Mouse (Mus musculus) heart, adult 2 months (tissue): ENCODE results near the gene Pah. TPM values are rescaled to one million over a fixed set of nuclear protein-coding genes. Genes with fewer than 3 reads are reported as not detected.

Experiments
- DNase-seq, 2 experiments: peaks; one replicate each; pipeline ENCODE4 v3.0.0; 2021
- H3K27ac ChIP-seq: fragments of 200-600 bp; 2 replicates; pipeline ENCODE4 v1.8.1; 2022
- H3K27me3 ChIP-seq: fragments of 200-500 bp; 2 replicates; pipeline ENCODE4 v1.6.1; 2012; ENCODE audit warnings: mild to moderate bottlenecking, low read length, inconsistent platforms, mixed read lengths; ENCODE audit not compliant: control insufficient read depth, insufficient read depth
- H3K36me3 ChIP-seq: fragments of 200-500 bp; 2 replicates; pipeline ENCODE4 v1.6.1; 2012; ENCODE audit warnings: low read length, inconsistent platforms; ENCODE audit not compliant: control insufficient read depth, insufficient read depth
- H3K4me1 ChIP-seq: fragments of 200-500 bp; 2 replicates; pipeline ENCODE4 v1.6.1; 2011; ENCODE audit warnings: low read length; ENCODE audit not compliant: control insufficient read depth, insufficient read depth
- H3K4me3 ChIP-seq: fragments of 200-600 bp; 2 replicates; pipeline ENCODE4 v1.8.1; 2022
- H3K79me2 ChIP-seq: fragments of 200-500 bp; replicated peaks from 2 replicates; pipeline ENCODE4 v1.6.1; 2012; ENCODE audit warnings: mild to moderate bottlenecking, inconsistent platforms, low read length, moderate library complexity, mixed read lengths; ENCODE audit not compliant: control insufficient read depth, insufficient read depth
- H3K9ac ChIP-seq: fragments of 200-500 bp; 2 replicates; pipeline ENCODE4 v1.6.1; 2012; ENCODE audit warnings: low read depth, mild to moderate bottlenecking, control low read depth, inconsistent platforms, low read length, mixed read lengths
- CTCF ChIP-seq: fragments of 200-600 bp; IDR thresholded peaks from 2 replicates; pipeline ENCODE4 v1.8.1; 2022; ENCODE audit warnings: antibody characterized with exemption, mild to moderate bottlenecking, moderate library complexity
- EP300 ChIP-seq: fragments of 200-500 bp; IDR thresholded peaks from 2 replicates; pipeline ENCODE4 v1.6.1; 2011; ENCODE audit warnings: low read depth, low read length, control low read depth; ENCODE audit not compliant: insufficient read depth
- POLR2A ChIP-seq: fragments of 200-500 bp; IDR thresholded peaks from 2 replicates; pipeline ENCODE4 v1.6.1; 2011; ENCODE audit warnings: mild to moderate bottlenecking, low read depth, low read length, control low read depth; ENCODE audit not compliant: insufficient read depth
- whole genome bisulfite sequencing: fragments of 180-500 bp; shearing (Covaris S2); methylation state at CpG from one replicate; pipeline ENCODE4 v1.1.7; 2018; 5-methylcytosine and 5-hydroxymethylcytosine counted together
- intact Hi-C: fragments of 180-260 bp; cut with DNase I; formaldehyde crosslinking; loops from one replicate; pipeline ENCODE4 v1.15.1; 2025
- polyA plus RNA-seq: library from polyadenylated mRNA; depleted of rRNA; stranded (reverse); fragments of >200 nt; gene quantifications from 2 replicates; pipeline ENCODE4 v1.2.3, GENCODE M21; 2012
- total RNA-seq, 2 experiments: library from RNA; stranded (reverse); gene quantifications; 2 replicates each; pipeline ENCODE4 v1.2.3; 2021

Pah gene
- total and polyA plus RNA-seq, 3 experiments = 0.14 to 12.0 (median 11.2) TPM

DNA sequence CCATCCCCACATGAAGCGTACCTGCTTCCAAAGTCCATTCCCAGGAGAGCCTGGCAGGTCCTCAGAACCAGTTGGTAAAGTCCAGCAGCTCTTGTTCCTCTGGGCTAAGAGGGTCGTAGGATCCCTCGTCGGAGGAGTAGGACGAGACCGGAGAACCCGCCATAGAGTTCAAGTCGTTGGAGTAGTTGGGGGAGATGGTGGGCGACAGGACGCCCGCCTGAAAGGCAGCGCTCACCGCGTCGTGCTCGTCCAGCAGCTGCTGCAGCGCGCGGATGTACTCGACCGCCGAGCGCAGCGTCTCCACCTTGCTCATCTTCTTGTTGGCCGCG lies 29.3 kb upstream of the Pah start:
- Histone ChIP-seq H3K36me3 (no peaks in the 10 kb centered on the region), H3K27me3 (peaks cover 10% of the 10 kb centered on the region; the same call in 1 of the 2 replicates), H3K79me2 (no peaks in the 10 kb centered on the region), H3K4me1 (no peaks in the 10 kb centered on the region), H3K4me3 (peak overlapping the region; percentile 3; the same call in 1 of the 2 replicates), H3K27ac (no peak overlapping the region), H3K9ac (no peak overlapping the region)
- TF ChIP-seq EP300 = no peak
- no peak for TF ChIP-seq POLR2A
- TF ChIP-seq CTCF = no peak
- DNase-seq = no peak
- under 1% methylated on average over 26 of the region's 26 CpGs for WGBS
- intact Hi-C loops = no loop called here

DNA sequence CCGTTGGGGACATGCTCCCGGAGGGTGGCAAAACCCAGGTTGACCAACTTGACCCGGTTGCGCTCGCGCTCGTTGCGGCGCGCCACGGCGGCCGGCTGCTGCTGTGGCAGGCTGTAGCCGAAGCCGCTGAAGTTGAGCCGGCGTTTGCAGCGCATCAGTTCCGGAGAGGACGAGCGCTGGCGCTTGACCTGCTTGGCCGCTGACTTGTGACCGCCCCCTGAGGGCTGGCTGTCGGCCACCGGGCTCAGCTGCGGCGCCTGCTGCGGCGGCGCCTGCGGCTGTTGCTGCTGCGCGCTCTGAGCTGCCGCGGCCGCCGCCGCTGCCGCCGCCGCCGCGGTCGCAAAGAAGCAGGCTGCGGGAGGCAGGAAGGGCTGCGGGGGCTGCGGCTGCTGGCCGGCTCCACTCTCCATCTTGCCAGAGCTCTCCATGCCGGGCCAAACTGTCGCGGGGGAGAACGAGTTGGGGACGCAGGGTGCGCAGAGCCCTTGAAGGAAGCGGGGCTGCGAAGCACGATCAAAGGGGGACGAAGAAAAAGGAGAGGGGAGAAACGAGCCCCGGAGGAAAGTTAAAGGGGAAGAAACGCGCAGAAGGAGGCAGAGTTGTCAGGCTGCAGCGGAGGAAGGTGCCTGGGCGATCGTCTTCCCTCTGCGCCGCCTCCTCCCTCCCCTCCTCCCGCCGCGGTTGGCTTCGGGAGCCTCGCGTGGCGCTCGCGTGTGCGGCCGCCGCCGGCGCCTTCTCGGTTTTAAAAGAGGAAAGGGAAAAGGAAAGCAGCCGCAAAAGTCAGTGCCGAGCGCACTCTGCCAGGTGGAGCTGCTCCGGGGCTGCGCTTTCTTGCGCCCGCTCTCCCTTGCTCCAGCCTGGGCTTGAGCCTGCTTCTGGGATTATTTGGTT lies 28.7 kb upstream of the Pah start:
- H3K9ac ChIP-seq = peak overlapping the region; percentile 47; the same call in 1 of the 2 replicates
- intact Hi-C loops = no loop called here
- WGBS = under 1% methylated on average over 81 of the region's 90 CpGs
- no peak for TF ChIP-seq EP300
- TF ChIP-seq CTCF = no peak
- TF ChIP-seq POLR2A = no peak
- peak; percentile 62 to 67 for DNase-seq
- no peaks in the 10 kb centered on the region for H3K79me2 ChIP-seq
- peaks cover 11% of the 10 kb centered on the region for H3K27me3 ChIP-seq
- H3K36me3 ChIP-seq = no peaks in the 10 kb centered on the region
- no peak overlapping the region for H3K27ac ChIP-seq
- H3K4me3 ChIP-seq = peak overlapping the region; percentile 41
- no peaks in the 10 kb centered on the region for H3K4me1 ChIP-seq

DNA sequence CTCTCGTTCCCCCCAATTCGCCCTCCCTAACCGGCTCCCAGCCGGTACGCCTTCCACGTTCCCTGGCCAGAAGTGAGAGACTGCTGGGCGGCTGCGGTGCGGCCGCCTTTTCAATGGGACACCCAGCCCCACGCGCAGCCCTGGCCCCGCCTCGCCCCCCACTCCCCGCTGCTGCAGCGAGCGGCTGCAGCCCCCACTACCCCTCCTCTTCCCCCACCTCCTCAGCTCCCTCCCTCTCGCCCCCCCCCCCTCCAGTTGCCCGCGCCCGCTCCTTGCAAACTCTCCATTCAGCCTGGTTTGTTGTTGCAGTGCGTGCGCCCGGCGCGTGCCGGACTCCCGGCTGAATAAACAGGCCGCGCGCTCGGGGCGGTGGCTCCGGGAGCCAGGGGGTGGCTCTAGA lies 28.0 kb upstream of the Pah start, which contains the start of gene Ascl1:
Ascl1 (minus strand) TSS at position 85 of the 400 bp plus-strand sequence.
- peak within 1 kb of the TSS; percentile 41 for H3K4me3 ChIP-seq
- TF ChIP-seq EP300 = no peak
- TF ChIP-seq CTCF = no peak
- TF ChIP-seq POLR2A = no peak
- DNase-seq = no peak
- H3K9ac ChIP-seq = peak within 1 kb of the TSS; percentile 47; the same call in 1 of the 2 replicates
- intact Hi-C loops = no loop called here
- no peaks in the 10 kb centered on the region for H3K36me3 ChIP-seq
- no peaks in the 10 kb centered on the region for H3K4me1 ChIP-seq
- no peak within 1 kb of the TSS for H3K27ac ChIP-seq
- peaks cover 12% of the 10 kb centered on the region for H3K27me3 ChIP-seq
- no peaks in the 10 kb centered on the region for H3K79me2 ChIP-seq
- 2% methylated on average over 32 of the region's 34 CpGs for WGBS

DNA sequence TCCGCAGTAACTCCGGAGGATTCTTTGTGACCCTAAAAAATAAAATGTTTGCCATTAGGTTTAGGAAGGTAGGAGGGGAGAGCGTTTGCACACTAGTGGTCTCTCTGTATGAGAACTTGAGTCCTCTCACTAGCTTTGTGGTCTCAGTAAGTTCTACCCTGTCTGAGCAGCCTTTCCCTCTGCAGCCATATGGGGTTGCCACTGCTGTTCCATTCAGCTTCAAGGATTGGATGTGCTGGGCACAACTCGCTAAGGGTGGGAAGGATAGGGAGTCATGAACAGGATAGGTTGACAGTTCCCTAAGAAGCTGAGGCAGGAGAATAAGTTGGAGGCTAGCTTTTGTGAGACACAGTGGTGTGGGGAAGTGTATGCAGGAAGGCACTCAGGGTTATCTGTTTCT lies 27.4 kb upstream of the Pah start:
- H3K27ac ChIP-seq = no peak overlapping the region
- DNase-seq = no peak
- no peak overlapping the region for H3K9ac ChIP-seq
- 12% methylated on average over 4 of the region's 4 CpGs for WGBS
- TF ChIP-seq EP300 (no peak), CTCF (no peak), POLR2A (no peak)
- intact Hi-C loops = no loop called here
- H3K27me3 ChIP-seq = peaks cover 10% of the 10 kb centered on the region
- H3K4me1 ChIP-seq = no peaks in the 10 kb centered on the region
- no peaks in the 10 kb centered on the region for H3K36me3 ChIP-seq
- no peak overlapping the region for H3K4me3 ChIP-seq
- no peaks in the 10 kb centered on the region for H3K79me2 ChIP-seq

DNA sequence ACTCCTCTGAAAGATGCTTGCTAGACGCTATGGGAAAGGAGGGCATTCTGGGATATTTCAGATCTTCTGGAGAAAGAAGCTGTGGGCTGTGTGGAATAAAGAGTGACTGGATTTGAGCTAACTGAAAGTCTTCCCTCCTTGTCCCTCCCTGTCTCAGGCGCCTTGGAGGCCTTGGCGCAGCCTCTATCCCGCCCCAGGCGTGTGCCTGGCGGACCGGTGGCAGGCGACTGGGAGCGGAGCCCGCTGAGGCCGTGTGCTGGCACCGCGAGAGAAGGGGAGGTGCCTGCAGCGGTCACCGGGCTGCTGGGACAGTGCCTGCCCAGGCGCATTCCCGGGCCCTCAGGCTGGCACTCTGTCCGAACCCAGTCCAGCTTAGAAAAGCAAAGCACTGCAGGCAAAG lies 27.0 kb upstream of the Pah start:
- Histone ChIP-seq H3K36me3 (no peaks in the 10 kb centered on the region), H3K79me2 (no peaks in the 10 kb centered on the region), H3K27me3 (peaks cover 10% of the 10 kb centered on the region), H3K4me1 (no peaks in the 10 kb centered on the region), H3K27ac (no peak overlapping the region), H3K4me3 (no peak overlapping the region), H3K9ac (no peak overlapping the region)
- intact Hi-C loops = no loop called here
- TF ChIP-seq POLR2A (no peak), CTCF (no peak), EP300 (no peak)
- 2% methylated on average over 18 of the region's 18 CpGs for WGBS
- DNase-seq = peak; percentile 60 to 73

DNA sequence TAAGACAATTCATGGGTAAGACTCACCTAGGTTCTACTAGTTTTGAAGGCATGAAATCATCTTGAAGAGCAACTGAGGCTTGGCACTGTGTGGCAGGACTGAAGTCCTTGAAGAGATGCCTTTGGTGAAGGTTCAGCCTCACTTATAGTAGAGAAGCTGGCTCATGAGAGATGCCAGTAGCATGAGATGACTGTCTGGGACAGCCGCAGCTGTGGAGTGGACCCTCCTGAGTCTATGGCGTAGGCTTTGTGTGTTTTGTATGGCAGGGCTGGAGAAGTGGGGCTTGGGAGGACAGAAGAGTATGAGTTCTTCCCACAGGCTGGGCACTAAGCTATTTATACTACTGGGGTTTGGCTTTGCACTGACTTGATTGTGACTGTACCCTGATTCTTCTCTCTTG lies 24.5 kb upstream of the Pah start:
- intact Hi-C loops = no loop called here
- Histone ChIP-seq H3K9ac (no peak overlapping the region), H3K4me3 (no peak overlapping the region), H3K27ac (no peak overlapping the region), H3K36me3 (no peaks in the 10 kb centered on the region), H3K4me1 (no peaks in the 10 kb centered on the region), H3K79me2 (no peaks in the 10 kb centered on the region), H3K27me3 (peaks cover 6% of the 10 kb centered on the region)
- WGBS = 89% methylated on average over 2 of the region's 2 CpGs
- no peak for DNase-seq
- TF ChIP-seq CTCF (no peak), POLR2A (no peak), EP300 (no peak)
